Mouse (Mus musculus) liver, postnatal 0 days (tissue): Measurements from ENCODE around the gene Nenf. TPM values are rescaled to one million over a fixed set of nuclear protein-coding genes. Genes with fewer than 3 reads are reported as not detected.

Experiments used
- ATAC-seq: fragments of 200-750 bp; cut with Nextera tagmentation; 2 replicates; pipeline ENCODE4 v1.8.0; 2017; ENCODE audit warnings: mild to moderate bottlenecking, moderate library complexity
- DNase-seq: peaks from one replicate; pipeline ENCODE4 v3.0.0-alpha.2; 2016
- H3K27ac ChIP-seq: fragments of 300-500 bp; sonication (generic); 2 replicates; pipeline ENCODE4 v1.5.1; 2014; ENCODE audit warnings: antibody characterized with exemption, moderate library complexity, mild to moderate bottlenecking, low read depth
- H3K27me3 ChIP-seq: fragments of 300-500 bp; sonication (generic); 2 replicates; pipeline ENCODE4 v1.6.1; 2014; ENCODE audit warnings: low read length, control low read depth, mixed read lengths; ENCODE audit not compliant: insufficient read depth
- H3K36me3 ChIP-seq: fragments of 300-500 bp; sonication (generic); replicated peaks from 2 replicates; pipeline ENCODE4 v1.6.1; 2014; ENCODE audit warnings: mild to moderate bottlenecking, control low read depth, low read length, moderate library complexity, mixed read lengths; ENCODE audit not compliant: insufficient read depth
- H3K4me1 ChIP-seq: fragments of 300-500 bp; sonication (generic); 2 replicates; pipeline ENCODE4 v1.6.1; 2014; ENCODE audit warnings: antibody characterized with exemption, mild to moderate bottlenecking, control low read depth; ENCODE audit not compliant: insufficient read depth
- H3K4me2 ChIP-seq: fragments of 300-500 bp; sonication (generic); 2 replicates; pipeline ENCODE4 v1.6.1; 2014; ENCODE audit warnings: low read depth, mild to moderate bottlenecking, low read length, moderate library complexity, mixed read lengths
- H3K4me3 ChIP-seq: fragments of 300-500 bp; sonication (generic); 2 replicates; pipeline ENCODE4 v1.5.1; 2014; ENCODE audit warnings: low read depth, low read length
- H3K9ac ChIP-seq: fragments of 300-500 bp; sonication (generic); replicated peaks from 2 replicates; pipeline ENCODE4 v1.6.1; 2014; ENCODE audit warnings: mild to moderate bottlenecking, moderate library complexity
- H3K9me3 ChIP-seq: fragments of 300-500 bp; sonication (generic); 2 replicates; pipeline ENCODE4 v1.6.1; 2016; ENCODE audit warnings: mild to moderate bottlenecking, control low read depth, low read length, mixed read lengths
- CTCF ChIP-seq: sonication (generic); IDR thresholded peaks from 2 replicates; pipeline ENCODE4 v1.5.1; 2016; ENCODE audit warnings: antibody characterized with exemption, low read depth
- EP300 ChIP-seq: IDR thresholded peaks from 2 replicates; pipeline ENCODE4 v1.6.1; 2016; ENCODE audit warnings: antibody characterized with exemption, low read depth, mild to moderate bottlenecking
- WGBS: fragments of 180-500 bp; shearing (Covaris S2); extraction: QIAGEN DNeasy Blood & Tissue Kit; methylation state at CpG from one replicate; pipeline ENCODE4 v1.1.7; 2014; ENCODE audit not compliant: insufficient replicate concordance; 5-methylcytosine and 5-hydroxymethylcytosine counted together
- polyA plus RNA-seq: library from polyadenylated mRNA; unstranded; fragments of >200 nt; fragmentation: Nextera tagmentation; extraction: Ambion mirVana; gene quantifications from 2 replicates; pipeline ENCODE4 v1.2.1, GENCODE M21; 2015

Nenf gene
- polyA plus RNA-seq, 1 experiment from 2014 or later, result 37.0 TPM

DNA sequence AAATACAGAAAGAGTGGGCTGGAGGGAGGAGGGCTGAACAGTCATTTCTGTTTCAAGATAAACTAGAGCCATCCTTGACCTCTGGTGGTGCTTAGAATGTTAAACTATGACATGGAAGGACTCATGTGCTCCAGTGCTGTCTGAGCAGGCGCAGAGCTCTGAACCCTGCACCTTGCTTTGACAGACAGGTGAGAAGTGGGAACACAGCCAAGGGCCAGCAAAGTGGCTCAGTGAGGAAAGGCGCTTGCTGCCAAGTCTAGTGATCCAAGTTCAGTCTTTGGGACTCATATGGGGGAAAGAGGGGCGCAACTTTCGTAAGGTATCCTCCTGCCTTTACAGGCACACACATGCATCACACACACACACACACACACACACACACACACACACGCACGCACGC lies 41.8 kb downstream of the Nenf start:
- peaks cover 14% of the 10 kb centered on the region for H3K4me1 ChIP-seq
- DNase-seq, result peak; percentile 47
- H3K4me3 ChIP-seq, result no peak overlapping the region
- H3K27ac ChIP-seq, result peak overlapping the region; percentile 8; the same call in 1 of the 2 replicates
- 82% methylated on average over 7 of the region's 7 CpGs for WGBS
- no peak for ATAC-seq
- H3K9me3 ChIP-seq, result no peaks in the 10 kb centered on the region
- no peaks in the 10 kb centered on the region for H3K36me3 ChIP-seq
- no peaks in the 10 kb centered on the region for H3K27me3 ChIP-seq
- no peak for TF ChIP-seq EP300
- TF ChIP-seq CTCF, result no peak
- no peak overlapping the region for H3K9ac ChIP-seq
- H3K4me2 ChIP-seq, result no peak overlapping the region

DNA sequence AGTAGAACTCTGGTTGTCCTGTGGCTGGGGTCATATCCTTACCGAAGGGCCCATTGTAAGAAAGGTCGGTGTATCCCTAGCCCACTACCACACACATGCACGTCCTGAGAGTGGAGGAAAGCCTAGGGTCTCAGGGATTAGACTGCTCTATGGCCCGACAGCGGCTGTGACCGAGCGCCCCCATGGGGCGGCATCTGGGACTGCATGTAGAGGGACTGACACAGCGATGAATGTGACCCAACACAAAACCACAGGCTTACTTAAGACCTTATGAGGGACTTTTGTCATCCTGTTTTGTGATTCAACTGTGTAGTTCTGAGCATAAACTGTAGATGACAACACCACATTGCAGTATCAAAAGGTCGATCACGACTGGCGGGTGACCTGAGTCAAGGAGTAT lies 42.5 kb downstream of the Nenf start:
- Histone ChIP-seq H3K36me3 (no peaks in the 10 kb centered on the region), H3K9ac (no peak overlapping the region), H3K27ac (peak overlapping the region; percentile 45; the same call in 1 of the 2 replicates), H3K9me3 (no peaks in the 10 kb centered on the region), H3K4me3 (no peak overlapping the region), H3K4me2 (no peak overlapping the region), H3K27me3 (no peaks in the 10 kb centered on the region), H3K4me1 (peaks cover 13% of the 10 kb centered on the region)
- peak; percentile 86 for DNase-seq
- TF ChIP-seq EP300 (no peak), CTCF (peak; percentile 93)
- WGBS, result 9% methylated on average over 12 of the region's 12 CpGs
- ATAC-seq, result peak; percentile 35; the same call in 1 of the 2 replicates

DNA sequence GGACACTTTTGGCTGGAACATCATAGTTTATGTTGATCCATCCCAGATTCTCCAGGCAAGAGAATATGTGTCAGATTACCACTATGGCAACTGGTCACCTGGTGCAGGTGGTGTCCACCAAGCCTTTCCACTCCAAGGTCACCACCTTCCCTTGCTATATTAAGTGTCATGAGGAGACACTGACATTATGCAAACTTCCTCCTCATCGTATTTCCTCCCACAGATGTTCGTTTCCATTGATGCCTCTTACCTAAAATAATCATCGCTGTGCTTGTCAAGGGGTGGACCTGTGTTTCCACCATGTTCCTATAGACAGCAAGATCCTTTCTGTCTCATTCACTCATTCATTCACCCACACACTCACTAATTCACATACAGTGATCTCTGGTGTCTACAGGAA lies 45.3 kb downstream of the Nenf start:
- no peak for ATAC-seq
- WGBS, result 46% methylated on average over 3 of the region's 3 CpGs
- Histone ChIP-seq H3K9ac (no peak overlapping the region), H3K9me3 (no peaks in the 10 kb centered on the region), H3K27me3 (no peaks in the 10 kb centered on the region), H3K36me3 (no peaks in the 10 kb centered on the region), H3K4me2 (no peak overlapping the region), H3K27ac (no peak overlapping the region), H3K4me1 (peaks cover 7% of the 10 kb centered on the region; the same call in 1 of the 2 replicates), H3K4me3 (no peak overlapping the region)
- TF ChIP-seq EP300, result no peak
- no peak for TF ChIP-seq CTCF
- no peak for DNase-seq

DNA sequence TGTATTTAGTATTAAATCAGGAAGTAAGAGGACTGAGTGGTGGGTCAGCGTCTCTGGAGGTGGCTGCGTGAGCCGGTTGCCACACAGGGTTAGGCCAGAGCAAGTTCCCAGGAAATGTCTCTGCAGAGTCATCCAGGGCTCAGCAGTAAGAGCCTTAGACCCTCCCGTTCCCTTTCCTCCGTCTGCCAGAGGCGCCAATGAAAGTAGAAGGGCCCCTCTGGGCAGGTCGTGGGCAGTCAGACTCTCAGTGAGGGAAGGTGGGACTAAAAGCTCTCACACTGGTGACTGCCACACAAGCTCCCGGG lies 48.4 kb downstream of the Nenf start:
- Histone ChIP-seq H3K4me2 (peak overlapping the region; percentile 35), H3K4me1 (peaks cover 17% of the 10 kb centered on the region), H3K27me3 (no peaks in the 10 kb centered on the region), H3K27ac (peak overlapping the region; percentile 71), H3K4me3 (no peak overlapping the region), H3K9ac (no peak overlapping the region), H3K9me3 (no peaks in the 10 kb centered on the region), H3K36me3 (no peaks in the 10 kb centered on the region)
- WGBS, result 33% methylated on average over 8 of the region's 8 CpGs
- DNase-seq, result peak; percentile 36
- TF ChIP-seq CTCF (no peak), EP300 (no peak)
- peak; percentile 71 for ATAC-seq

DNA sequence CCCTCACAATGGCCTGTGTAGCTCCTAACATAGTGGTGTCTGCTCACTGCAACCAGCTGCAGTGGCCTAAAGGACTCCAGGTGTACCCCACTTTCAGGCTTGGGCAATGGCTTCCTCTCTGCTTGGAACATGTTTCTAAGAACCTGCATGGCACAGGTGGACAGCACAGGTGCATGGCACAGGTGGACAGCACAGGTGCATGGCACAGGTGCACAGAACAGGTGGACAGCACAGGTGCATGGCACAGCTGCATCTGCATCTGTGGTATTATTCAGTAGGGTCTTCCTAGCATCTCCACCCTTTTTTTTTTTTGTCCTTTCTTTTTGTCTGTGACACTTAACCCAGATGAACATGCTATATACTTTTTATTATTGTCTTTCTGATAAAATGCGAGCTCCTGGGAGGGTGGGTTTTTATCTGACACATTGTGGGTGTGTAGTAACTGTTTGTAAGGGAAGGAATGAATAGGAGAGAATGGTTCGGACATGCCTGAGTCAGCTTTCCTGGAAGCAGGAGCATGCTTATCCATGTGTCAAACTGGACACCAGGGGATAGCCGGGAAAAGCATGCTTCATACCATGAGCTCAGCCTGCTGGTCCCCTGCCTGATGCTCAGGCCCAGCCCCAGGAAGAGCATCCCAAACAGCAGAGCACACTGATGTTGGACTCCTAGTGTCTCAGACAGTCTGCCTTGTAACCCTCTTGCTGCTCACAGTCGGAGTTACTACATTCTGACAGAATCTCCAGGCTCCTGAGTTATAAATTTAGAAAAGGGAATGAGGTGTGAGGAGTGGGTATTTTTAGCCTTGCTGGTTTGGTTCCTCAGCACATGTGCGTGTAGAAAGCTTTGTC lies 49.0 kb downstream of the Nenf start:
- WGBS, result 55% methylated on average over 5 of the region's 5 CpGs
- H3K4me1 ChIP-seq, result peaks cover 17% of the 10 kb centered on the region
- ATAC-seq (0 out of 2 replicates have a peak, but pooled peaks have one; percentile 14), DNase-seq (no peak)
- no peaks in the 10 kb centered on the region for H3K27me3 ChIP-seq
- no peak overlapping the region for H3K9ac ChIP-seq
- no peaks in the 10 kb centered on the region for H3K9me3 ChIP-seq
- no peak for TF ChIP-seq EP300
- no peak for TF ChIP-seq CTCF
- no peak overlapping the region for H3K4me3 ChIP-seq
- H3K27ac ChIP-seq, result no peak overlapping the region
- H3K36me3 ChIP-seq, result no peaks in the 10 kb centered on the region
- H3K4me2 ChIP-seq, result 0 out of 2 replicates have a peak overlapping the region, but pooled peaks have one; percentile 35

DNA sequence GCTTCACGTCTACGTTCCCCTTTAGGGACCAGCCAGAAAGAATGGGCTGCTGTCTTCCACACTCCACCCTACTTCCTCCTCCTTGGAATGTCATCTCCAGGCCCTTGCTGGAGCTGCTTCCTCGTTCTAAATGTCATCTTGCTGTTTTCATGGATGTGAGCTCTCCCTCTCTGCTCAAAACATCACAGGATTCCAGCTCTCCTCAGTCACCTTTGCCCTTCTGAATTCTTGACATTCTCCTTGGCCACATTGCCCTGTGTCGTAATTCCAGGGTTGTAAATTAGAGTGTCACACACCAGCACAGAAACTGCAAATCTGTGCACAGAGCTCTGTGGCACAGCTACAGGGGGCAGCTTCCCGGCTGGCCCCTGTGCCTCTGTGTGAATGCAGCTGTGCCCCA lies 50.1 kb downstream of the Nenf start:
- DNase-seq, result no peak
- no peak for ATAC-seq
- no peak overlapping the region for H3K4me3 ChIP-seq
- no peaks in the 10 kb centered on the region for H3K27me3 ChIP-seq
- H3K4me2 ChIP-seq, result no peak overlapping the region
- no peak for TF ChIP-seq EP300
- no peak for TF ChIP-seq CTCF
- no peak overlapping the region for H3K27ac ChIP-seq
- H3K36me3 ChIP-seq, result no peaks in the 10 kb centered on the region
- 37% methylated on average over 5 of the region's 5 CpGs for WGBS
- H3K9ac ChIP-seq, result no peak overlapping the region
- H3K4me1 ChIP-seq, result peaks cover 22% of the 10 kb centered on the region
- H3K9me3 ChIP-seq, result no peaks in the 10 kb centered on the region
